Mouse (Mus musculus) frontal cortex, postnatal 25 days (tissue): ENCODE results near the gene Vrk2.

ENCODE experiments used
- DNase-seq, 2 experiments: peaks; one replicate each; pipeline ENCODE4 v3.0.0; 2022; ENCODE audit warnings: low spot score in 2 of 2

Vrk2 gene

DNA sequence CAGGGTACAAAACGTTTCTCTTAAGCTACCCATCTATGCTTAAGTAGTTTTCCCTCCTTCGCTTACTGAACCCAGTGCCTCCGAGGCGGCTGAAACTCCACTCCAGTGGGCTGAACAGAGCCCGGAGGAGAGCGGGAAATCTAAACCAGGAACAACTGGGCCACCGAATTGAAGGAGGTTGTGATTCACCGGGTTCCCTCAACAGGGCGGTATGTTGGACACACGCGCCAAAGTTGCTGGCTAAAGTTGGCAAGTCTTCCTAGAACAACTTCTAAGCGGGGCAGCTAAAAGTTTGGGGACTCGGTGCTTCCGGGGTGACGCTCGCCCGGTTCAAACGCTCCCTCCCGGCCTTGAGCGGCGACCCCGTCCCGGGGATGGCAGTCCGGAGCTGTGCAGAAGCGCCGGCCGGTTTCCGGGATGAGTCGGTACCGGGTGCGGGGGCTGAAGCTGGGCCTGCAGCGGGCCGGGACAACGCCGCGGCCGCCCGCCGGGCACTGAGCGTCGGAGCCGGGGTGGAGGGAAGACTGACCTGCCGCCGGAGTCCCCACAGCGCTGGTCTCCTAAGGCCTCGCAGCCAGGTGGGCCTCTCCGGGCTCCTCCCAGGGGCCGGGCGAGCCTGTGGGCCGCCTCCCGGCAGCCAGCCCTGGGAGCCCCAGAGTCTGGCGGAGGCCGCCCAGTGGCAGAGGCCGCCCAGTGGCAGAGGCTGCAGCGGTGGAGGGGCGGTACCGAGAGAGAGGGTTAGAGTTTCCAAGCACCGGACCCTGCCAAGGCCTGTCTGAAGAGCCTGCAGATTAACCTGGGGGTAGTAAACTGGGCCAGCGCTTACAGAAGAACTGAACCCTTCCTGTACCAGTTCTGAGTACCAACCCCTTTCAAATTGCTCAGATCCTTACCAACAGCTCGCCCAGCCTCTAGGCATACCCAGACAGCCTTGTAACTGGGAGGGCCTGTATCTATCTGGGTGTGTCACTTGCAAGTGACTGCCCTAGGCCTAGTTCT, at the start of gene Vrk2, which contains the start of gene Gm6899:
Gene Vrk2 (minus strand): TSS at position 939 of the 999 bp plus-strand sequence.
Gene Gm6899 (plus strand): TSS at position 181 of the 999 bp plus-strand sequence.
- peak in 1 of 2 experiments; percentile 30 for DNase-seq

DNA sequence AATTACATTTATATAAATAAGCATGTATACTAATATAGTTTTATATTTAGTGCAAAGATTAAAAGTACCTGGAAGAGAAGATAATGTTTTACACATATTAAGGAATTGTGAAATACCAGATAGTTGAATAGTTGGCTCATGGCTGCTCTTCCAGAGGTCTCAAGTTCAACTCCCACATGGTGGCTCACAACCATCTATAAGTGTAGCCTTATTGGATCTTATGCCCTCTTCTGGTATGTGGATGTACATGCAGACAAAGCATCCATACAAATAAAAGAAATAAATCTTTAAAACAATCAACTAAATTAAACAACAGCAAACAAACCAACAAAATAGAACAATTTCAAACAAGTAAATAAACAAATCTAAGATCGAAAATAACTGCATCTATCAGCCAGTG, 48.3 kb upstream of the Vrk2 start:
- no peak for DNase-seq

DNA sequence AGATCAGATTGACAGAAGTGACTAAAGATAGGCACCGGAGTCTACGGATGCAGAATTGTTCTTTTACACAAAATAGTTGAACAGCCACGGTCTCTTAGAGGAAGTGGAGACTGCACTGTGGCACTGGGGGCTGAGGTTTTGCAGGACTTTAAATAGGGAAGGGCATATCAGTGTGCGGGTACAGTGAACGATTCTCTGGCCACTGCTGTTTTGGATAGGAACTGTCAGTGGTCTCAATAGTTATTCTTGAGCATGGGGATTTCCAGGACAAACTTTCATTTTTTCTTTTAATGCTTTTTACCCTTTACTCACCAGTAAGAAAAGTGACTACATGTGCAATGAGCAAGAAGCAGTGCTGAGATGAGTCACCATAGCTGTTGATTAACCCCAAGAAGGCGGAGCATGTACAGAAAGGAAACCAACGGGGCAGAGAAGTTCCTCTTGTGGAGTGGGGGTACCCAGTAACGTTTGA, 46.6 kb upstream of the Vrk2 start:
- no peak for DNase-seq

DNA sequence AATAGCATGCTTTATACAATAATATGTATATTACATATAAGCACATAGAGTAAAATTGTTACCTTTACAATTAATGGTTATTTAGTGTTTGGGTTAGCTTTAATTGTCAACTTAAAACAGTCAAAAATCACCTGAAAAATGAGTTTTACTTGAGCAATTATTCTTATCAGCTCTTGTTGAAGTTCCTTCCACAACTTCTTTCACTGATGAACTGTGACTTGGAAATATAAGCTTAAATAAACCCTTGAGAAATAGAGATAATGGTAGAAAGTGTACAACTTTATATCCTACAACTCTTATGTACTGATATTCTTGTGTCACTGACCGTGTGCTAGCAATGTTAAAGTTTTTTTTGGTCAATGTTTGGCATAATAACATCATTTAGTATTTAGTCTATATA, 42.4 kb upstream of the Vrk2 start:
- DNase-seq = no peak

DNA sequence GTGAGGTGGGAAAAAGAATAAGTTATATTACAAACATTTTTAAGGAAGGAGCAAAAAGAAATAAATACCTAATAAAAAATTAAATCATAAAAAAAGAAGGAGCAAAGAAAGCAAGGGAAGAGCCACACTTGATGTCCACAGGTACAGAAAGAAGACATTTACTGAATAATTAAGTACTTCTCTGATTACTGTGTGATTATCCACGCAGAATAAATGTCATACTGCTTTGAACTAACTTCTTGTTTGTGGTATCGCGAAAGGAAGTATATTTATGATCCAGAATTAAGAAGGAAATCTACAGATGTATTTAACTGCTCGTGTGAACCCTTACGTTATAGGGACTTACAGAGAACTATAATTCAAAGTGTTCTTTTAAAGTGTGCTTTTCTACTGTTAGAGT, 28.9 kb upstream of the Vrk2 start:
- no peak for DNase-seq

DNA sequence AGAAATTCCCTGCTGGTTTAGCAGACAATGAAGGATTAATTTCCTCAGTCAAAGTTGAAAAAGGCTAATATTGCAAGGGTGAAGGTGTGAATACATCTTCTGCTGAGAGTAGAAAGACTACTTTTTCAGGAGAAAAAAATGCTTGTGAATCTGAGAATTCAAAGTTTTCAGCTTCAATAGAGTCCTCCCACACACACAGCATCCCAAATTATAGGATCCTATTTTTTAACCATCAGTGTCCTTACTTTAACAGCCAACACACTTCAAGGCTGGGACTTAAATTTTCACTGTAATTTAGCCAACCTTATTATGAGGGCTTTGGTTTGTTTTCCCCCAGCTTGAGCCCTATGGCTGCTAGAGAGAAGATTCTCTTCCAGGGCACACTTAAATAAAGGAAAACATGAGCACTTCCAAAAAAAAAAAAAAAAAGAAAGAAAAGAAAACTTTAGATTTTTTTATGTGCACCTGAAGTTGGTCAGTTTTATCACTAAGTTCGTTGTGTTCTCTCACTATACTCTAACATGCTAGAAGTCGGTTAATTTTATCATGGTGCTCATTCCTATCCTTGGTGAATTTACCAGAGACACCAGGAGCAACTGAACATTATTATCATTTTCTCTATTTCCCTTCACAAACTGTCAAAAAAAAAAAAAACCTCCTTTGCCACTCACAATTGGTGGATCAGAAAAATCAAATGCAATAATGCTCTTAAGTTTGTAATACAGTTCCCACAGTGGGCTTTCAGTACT, 24.9 kb upstream of the Vrk2 start:
- no peak for DNase-seq

DNA sequence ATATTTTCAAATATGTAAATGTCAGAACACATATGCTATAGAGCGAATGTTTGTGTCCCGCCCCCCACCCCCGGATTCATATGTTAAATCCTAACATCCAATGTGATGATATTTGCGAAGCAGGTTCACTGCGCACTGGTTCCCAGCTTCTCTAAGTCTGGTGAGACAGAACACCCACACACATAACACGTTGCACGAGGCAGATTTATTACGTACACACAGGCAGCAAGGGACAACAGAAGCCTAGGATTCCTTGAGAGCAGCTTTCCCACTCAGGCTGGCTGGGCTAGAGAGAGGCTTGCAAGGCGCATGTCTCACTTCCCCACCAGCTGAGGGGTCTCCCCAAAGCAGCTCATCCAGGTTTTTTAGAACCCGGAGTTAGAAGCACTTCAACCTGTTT, 15.0 kb upstream of the Vrk2 start:
- no peak for DNase-seq

DNA sequence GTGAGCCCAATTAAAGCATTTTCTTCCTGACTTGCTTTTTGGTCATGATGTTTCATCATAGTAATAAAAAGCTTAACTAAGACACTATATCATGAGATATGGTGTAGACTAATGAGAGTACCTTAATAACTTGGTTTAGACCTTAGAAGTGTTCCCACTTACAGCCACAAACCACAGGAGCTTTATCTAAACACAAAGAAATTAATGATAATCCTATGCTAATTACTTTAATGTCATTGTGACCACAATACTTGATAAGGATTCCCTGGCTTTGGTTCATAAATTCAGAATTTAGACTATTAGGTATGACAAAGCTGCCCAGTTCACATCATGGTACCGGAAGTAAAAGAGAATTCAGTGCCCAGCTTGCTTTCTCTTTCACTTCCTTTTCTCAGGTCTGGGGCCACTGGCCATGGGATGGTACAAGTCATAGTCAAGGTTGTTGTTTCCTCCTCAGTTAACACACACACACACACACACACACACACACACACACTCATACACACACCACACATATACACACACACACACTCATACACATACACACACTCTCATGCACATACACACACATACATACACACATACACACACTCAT, 10.4 kb upstream of the Vrk2 start:
- no peak for DNase-seq

DNA sequence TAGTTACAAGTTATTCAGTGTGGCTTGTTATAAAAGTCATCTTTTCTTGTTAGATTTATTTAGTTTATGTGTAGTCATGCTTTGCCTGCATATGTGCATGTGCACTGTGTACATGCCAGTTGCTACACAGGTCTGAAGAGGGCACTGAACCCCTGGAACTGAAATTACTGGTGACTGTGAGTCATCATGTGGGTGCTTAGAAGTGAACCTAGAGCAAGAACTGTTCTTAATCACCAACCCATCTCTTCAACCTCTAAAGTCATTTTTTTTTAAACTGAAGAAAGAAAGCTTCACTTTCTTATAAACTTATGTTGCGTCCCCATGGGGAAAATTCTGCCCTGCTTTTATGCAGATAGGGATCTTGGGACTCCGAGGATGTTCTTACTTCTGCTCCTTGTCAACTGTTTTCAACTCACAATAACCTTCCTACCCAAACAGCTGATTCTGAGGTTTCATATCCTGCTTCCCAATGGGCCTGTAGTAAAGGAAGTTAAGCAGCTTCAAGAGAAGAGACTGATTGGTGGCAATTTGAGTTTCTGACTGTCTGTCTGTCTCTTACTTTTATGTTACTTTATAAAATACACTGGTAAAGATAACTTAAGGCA, 7.9 kb upstream of the Vrk2 start:
- DNase-seq = no peak

DNA sequence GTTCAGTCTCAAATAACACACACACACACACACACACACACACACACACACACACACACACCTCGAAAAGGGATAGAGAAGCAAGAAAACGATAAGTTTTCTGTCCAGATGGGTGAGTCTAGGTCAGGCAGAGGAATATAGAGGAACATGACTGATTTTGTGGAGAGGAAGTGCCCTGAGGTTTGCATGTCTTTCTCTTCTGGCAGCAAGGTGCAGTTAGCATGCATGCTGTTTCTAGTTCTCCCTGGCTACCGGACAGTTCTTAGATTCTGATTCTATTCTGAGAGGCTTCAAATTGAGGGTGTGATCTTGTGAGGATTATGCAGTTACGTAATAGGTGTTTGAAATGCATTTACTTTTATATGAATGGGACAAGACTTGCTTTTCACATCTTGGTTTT, 6.9 kb upstream of the Vrk2 start:
- DNase-seq = no peak

DNA sequence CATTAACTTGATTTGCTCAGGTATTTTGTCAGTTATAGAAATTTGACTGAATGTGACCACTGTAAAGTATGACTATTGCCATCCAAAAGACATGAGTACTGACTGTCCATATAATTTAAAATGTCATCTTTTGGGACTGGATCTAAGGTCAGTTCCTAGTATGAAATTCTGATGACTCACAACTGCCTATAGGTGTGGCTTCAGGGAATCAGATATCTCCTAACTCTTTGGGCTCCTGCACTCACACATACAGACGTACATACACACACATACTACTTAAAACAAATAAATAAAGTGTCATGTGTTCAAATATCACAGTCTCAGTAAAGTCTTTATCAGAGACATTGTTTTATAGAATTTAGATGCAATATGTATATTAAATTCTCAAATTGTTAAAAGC, 5.1 kb upstream of the Vrk2 start:
- DNase-seq = no peak

DNA sequence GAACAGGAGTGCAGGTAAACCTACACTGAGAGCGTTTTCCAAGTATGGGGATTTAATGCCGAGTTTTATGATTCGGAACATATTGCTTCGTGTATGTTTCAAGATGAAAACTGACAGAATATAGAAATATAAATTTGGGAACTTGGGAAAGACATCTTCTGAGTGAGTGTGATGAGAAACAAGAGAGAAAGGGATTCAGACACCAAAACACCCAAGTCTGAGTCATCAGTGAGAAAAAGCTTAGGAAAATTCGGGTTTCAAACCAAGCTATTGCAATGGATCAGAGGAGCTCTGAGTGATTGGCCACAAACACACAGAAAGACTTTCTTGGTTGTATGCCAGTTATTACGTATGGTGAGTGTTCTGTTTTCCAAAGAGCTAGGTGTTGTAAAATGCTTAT, 4.0 kb upstream of the Vrk2 start:
- DNase-seq = no peak

DNA sequence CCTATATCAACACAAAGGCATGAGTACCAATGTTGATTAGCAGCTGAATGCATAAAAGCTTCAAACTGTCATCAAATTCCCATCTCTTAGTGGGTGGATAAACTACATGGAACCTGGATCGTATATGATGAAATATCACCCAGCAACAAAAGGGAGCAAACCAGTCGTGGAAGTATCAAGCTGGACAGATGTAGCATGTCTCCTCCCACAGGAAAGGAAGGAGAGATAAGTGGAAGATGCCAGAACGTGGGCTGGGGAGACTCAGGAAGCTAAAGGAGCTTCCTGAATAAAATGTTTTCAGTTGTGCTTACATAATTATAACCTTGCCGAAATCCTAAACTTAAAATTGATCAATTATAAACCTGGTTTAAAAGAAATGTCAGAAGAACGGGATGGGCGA, 3.3 kb upstream of the Vrk2 start:
- DNase-seq = no peak

DNA sequence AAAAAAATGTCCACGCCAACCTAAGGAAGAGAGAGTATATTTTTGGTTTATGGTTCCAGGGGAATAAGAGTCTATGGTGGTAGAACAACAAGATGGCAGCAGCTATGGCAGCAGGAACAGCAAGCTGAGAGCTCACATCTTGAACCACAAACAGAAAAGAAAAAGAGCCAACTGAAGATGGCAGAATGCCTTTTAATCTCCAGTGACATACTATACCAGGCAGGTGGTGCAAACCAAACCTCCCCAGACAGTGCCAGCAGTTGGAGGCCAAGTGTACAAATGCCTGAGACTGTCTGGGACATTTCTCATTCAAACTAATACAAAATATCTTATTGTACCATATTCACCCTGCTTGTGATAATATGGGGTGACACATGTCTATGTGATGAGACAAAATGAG, 2.4 kb upstream of the Vrk2 start:
- no peak for DNase-seq

DNA sequence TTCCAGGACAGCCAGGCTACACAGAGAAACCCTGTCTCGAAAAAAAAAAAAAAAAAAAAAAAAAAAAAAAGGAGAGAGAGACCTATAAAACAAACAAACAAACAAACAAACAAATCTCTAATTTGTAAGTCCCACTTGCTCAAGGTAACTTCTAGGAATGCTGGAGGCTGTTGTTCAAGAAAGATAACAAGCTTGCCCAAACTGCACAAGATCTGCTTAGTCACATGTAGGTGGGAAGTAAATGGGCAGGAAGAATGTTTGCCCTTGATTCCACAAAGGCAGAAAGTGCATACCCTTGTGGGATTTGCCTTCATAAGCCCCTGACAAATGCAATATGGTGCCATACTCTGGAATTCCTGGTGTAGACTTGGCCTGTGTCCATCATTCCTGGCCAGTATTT, 688 bp upstream of the Vrk2 start:
- no peak for DNase-seq

DNA sequence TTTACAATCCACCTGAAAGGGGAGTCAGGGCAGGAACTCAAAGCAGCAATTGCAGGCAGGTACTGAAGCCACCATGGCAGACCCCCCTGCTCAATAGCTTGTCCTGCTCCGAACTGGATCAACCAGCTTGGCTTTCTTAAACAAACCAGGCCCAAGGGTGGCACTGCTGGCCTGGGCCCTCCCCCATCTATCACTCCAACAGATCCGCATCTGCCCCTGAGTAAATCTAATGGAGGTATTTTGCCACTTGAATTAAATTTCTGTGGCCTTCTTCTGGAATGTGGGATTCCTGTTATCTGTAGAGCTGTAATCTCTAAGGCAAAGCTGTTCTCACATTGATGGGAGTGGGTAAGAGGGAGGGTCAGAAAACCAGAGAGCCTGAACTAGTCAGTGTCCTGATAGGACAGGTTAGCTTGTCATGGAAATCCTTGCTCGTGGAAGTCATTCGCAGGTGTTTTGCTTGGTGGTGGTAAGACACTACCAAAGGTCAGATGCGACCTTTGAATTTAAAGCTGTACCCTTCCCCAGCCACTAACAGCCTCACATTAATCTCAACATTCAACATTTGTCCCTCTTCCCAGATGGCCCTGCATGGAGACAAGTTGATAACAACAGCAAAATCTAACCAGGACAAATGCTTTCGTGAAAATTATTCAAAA, 1.3 kb downstream of the Vrk2 start:
- no peak for DNase-seq

DNA sequence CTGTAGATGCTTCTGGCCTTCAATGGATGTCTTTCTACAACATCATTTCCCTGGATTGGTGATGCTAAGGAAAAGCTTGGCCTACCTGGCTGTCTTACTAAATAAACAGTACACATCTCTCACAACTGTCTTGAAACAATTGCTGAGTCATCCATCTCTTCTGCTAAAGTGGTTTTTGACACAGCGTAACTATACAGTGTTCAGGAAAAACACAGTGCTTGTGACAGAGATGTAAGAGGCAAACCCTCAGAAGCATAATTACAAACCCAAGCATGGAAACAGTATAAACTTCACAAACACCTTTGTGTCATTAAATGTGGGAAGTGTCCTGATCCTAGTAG, 6.6 kb downstream of the Vrk2 start:
- no peak for DNase-seq

DNA sequence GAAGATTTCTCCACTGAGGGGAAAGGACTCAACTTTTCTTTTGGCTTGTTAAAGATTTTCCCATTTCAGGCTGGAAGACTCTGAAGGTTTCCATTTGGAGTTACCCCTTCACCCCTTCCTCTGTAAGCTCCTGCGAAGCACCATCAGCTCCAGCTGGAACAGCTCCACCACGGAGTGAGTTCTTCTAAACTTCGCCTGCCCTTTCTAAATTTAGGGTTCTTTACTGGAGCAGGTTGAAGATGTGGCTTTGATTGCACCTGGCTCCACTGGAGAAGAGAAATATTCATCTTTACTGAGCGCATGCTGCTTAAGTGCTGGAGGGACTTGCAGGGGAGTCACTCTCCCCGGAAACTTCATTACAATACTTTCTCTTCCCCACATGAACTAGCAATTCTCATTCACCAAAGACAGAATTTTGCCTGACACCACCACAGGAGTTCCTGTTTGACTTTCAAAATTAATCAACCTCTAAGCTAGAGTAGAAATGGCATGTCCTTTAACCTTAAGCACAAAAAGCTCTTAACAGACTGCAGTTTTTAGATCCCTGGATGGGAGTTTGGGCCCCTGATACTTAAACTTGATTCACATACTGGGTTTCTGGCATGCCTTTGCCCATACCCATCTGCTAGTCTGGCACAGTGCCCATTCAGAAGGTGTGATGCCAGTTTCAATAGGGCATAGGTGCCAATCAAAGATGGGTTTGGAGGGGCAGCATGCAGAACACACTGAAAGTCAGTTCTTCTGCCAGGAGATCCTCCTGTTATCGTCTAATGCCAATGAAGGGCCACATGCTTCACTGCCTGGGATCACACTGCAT, 7.2 kb downstream of the Vrk2 start:
- no peak for DNase-seq

DNA sequence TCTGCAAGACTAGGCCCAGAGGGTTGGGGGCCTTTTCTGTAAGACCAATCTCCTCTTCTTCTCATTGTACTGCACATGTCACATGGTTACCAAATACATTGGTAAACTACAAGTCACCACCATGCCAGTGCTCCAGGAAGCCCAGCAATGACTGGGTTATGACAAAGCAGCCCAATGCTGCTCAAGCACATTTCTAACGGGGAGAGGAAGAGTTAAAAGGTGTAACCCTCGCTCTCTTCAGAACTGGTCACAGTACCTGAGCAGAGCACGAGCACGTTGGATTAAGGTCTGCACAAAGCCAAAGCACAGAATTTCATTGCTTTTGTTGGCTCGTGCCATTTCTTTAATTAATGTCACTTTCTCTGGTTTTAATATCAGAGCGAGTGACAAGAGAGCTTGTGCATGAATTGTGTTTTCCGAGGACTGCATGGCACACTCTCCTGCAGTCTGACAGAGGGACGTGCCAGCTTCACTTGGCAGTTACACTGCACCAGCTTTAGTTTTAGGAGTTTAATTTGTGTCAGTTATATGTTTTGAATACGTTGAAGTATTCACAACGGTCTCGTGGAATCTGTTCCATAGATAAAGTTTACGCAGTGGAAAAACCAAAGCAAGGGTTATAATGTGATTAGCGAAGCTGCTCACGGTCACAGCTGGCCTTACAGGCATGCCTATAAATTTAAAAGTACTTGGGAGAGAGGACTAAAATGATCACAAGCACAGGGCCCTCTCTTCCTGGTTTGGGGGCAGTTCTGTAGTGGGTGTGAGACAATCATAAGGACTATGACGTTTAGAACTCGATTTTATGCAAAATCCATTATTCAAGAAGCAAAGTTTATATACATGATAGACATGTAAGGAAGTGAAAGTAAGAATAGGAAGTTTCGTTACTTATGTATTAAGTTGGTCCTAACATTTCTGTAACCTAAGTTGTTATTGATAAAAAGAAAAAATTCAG, 8.1 kb downstream of the Vrk2 start:
- no peak for DNase-seq
